Mouse (Mus musculus) stomach, postnatal 0 days (tissue): Measurements from ENCODE around the gene Rnasek. TPM values are rescaled to one million over a fixed set of nuclear protein-coding genes. Genes with fewer than 3 reads are reported as not detected.
A peak's percentile ranks its signal among the peaks of the same experiment; 100 is the strongest.

Experiments
- ATAC-seq: fragments of 200-750 bp; cut with Nextera tagmentation; 2 replicates; pipeline ENCODE4 v1.8.0; 2017; ENCODE audit not compliant: low FRiP score, low TSS enrichment
- DNase-seq: peaks from one replicate; pipeline ENCODE4 v3.0.0-alpha.2; 2016; ENCODE audit warnings: low spot score
- H3K27ac ChIP-seq: fragments of 300-500 bp; sonication (generic); replicated peaks from 2 replicates; pipeline ENCODE4 v1.5.1; 2014; ENCODE audit warnings: mild to moderate bottlenecking, control low read depth
- H3K27me3 ChIP-seq: fragments of 300-500 bp; sonication (generic); 2 replicates; pipeline ENCODE4 v1.6.1; 2014; ENCODE audit warnings: low read length; ENCODE audit not compliant: control insufficient read depth, insufficient read depth
- H3K36me3 ChIP-seq: fragments of 300-500 bp; sonication (generic); 2 replicates; pipeline ENCODE4 v1.6.1; 2014; ENCODE audit warnings: low read length, mixed read lengths; ENCODE audit not compliant: control insufficient read depth, insufficient read depth
- H3K4me1 ChIP-seq: fragments of 300-500 bp; sonication (generic); replicated peaks from 2 replicates; pipeline ENCODE4 v1.6.1; 2014; ENCODE audit warnings: antibody characterized with exemption; ENCODE audit not compliant: control insufficient read depth, insufficient read depth
- H3K4me2 ChIP-seq: fragments of 300-500 bp; sonication (generic); replicated peaks from 2 replicates; pipeline ENCODE4 v1.6.1; 2014; ENCODE audit warnings: low read depth, mild to moderate bottlenecking, control low read depth, moderate library complexity
- H3K4me3 ChIP-seq: fragments of 300-500 bp; sonication (generic); 2 replicates; pipeline ENCODE4 v1.5.1; 2014; ENCODE audit warnings: low read depth, low read length, control low read depth
- H3K9ac ChIP-seq: fragments of 300-500 bp; sonication (generic); 2 replicates; pipeline ENCODE4 v1.6.1; 2014; ENCODE audit warnings: mild to moderate bottlenecking, low read length, control low read depth, mixed read lengths
- H3K9me3 ChIP-seq: fragments of 300-500 bp; sonication (generic); 2 replicates; pipeline ENCODE4 v1.6.1; 2016; ENCODE audit warnings: low read length; ENCODE audit not compliant: control insufficient read depth
- CTCF ChIP-seq: IDR thresholded peaks from 2 replicates; pipeline ENCODE4 v1.5.1; 2016; ENCODE audit warnings: antibody characterized with exemption, low read depth, mild to moderate bottlenecking, moderate library complexity
- EP300 ChIP-seq: optimal IDR thresholded peaks from 2 replicates; pipeline ENCODE3; 2016; ENCODE audit warnings: antibody characterized with exemption
- WGBS: fragments of 180-500 bp; shearing (Covaris S2); extraction: QIAGEN DNeasy Blood & Tissue Kit; methylation state at CpG from one replicate; pipeline ENCODE4 v1.1.7; 2014; 5-methylcytosine and 5-hydroxymethylcytosine counted together
- polyA plus RNA-seq: library from polyadenylated mRNA; unstranded; fragments of >200 nt; fragmentation: Nextera tagmentation; extraction: Ambion mirVana; gene quantifications from 2 replicates; pipeline ENCODE4 v1.2.1, GENCODE M21; 2015

Rnasek gene
- polyA plus RNA-seq, 1 experiment from 2014 or later, result 326 TPM

DNA sequence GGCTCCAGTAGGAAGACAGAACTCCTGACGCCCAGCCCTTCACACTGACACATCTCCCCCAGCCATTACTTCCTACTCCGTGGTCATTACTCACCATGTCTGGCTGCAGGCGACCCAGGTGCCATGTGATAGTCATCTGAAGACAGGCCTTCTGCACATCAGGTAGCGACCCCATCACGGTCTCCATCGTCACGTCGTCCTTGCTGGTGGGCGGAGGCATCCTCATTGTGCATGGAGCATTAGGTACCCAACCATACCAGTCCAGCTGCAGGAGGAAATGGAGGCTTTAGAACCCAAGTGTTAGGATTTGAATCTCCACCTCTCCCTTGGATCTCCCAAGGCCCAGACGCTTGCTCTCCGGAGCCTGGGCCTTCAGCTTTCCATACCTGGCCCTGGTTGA, 2.9 kb upstream of the Rnasek start:
- ATAC-seq (no peak), DNase-seq (no peak)
- no peak overlapping the region for H3K9ac ChIP-seq
- H3K27me3 ChIP-seq, result no peaks in the 10 kb centered on the region
- no peak overlapping the region for H3K27ac ChIP-seq
- peaks cover 4% of the 10 kb centered on the region; the same call in 1 of the 2 replicates for H3K4me1 ChIP-seq
- H3K4me2 ChIP-seq, result no peak overlapping the region
- TF ChIP-seq EP300 (no peak), CTCF (no peak)
- no peak overlapping the region for H3K4me3 ChIP-seq
- WGBS, result 70% methylated on average over 11 of the region's 11 CpGs
- no peaks in the 10 kb centered on the region for H3K9me3 ChIP-seq
- no peaks in the 10 kb centered on the region for H3K36me3 ChIP-seq

DNA sequence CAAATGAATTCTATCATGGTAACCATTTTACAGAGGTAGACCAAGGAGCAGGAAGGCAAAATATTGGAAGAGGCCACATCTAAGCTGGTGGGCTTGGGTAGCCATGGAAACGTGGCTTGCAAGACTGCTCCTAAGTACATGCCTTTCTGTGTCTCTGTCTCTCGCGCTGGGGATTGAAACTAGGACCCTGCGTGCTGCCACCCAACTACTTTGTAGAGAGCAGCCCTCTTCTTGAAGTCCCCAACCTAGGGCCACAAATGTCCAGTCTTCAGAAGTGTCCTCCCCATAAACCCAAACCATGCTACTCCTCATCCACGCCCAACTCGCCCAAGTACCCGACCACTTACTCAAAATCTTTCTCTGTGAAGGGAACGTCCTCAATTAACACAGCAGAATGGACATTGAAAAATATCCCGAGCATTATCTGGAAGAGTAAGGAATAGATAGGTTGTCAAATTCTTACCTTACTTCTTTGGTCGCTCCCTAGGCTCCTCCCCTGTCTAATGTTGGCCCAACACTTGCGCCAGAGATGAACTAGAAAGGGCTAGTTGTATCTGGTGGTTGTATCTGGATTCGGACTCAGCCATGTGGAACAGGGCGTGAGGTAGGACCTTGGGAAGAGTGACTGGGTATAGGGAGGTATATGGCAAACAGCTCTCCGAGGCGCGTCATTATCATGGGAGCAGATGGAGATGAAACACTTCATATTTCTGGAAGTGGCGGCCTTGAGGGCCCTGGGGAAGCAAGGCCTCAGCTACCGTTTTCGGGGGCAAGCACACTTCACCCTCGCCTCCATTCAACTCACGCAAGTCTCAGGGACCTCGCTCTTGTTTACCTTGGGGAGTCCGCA, 826 bp downstream of the Rnasek start:
- H3K4me1 ChIP-seq, result peaks cover 4% of the 10 kb centered on the region; the same call in 1 of the 2 replicates
- WGBS, result 9% methylated on average over 23 of the region's 23 CpGs
- TF ChIP-seq EP300 (no peak), CTCF (no peak)
- H3K36me3 ChIP-seq, result no peaks in the 10 kb centered on the region
- H3K4me3 ChIP-seq, result peak overlapping the region; percentile 93
- H3K9me3 ChIP-seq, result no peaks in the 10 kb centered on the region
- H3K4me2 ChIP-seq, result peak overlapping the region; percentile 90
- peak overlapping the region; percentile 96 for H3K27ac ChIP-seq
- DNase-seq (no peak), ATAC-seq (no peak)
- H3K9ac ChIP-seq, result peak overlapping the region; percentile 94
- H3K27me3 ChIP-seq, result no peaks in the 10 kb centered on the region

DNA sequence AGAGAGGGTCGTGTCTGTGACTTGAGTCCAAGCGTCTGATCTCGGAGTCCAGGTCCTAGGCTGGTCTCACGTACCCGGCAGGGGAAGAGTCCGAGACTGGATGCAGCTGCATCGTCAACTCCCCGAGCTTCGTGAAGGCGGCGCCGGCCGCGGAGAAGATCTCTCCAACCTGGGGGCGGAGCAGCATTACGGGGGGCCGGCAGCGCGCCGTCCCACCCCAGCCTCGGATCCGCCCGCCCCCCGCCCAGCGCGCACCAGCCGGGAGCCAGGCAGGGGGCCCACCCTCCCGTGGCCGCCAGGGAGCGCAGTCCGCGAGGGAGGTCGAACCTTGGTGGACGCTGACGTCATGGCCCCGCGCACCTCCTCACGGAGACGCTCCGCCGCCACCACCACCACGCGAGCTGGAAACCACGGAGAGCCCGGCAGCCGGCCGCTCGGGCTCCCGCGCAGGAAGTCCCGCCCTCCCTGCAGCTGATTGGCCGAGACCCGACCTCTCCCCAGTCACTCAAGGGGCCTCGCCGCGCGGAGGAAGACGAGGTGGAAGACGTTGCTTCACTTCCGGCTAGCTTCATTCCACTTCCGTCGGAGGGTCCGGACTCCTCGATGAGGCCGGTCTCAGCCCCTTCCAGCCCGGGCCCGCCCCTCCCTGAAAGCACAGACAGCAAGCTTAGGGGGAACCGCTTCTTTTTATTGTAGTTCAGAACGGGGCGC, 2.0 kb downstream of the Rnasek start, which contains the start of gene 0610010K14Rik:
Gene 0610010K14Rik, minus strand, starts transcription at position 458 of the 711 bp plus-strand sequence.
- WGBS, result 1% methylated on average over 55 of the region's 70 CpGs

DNA sequence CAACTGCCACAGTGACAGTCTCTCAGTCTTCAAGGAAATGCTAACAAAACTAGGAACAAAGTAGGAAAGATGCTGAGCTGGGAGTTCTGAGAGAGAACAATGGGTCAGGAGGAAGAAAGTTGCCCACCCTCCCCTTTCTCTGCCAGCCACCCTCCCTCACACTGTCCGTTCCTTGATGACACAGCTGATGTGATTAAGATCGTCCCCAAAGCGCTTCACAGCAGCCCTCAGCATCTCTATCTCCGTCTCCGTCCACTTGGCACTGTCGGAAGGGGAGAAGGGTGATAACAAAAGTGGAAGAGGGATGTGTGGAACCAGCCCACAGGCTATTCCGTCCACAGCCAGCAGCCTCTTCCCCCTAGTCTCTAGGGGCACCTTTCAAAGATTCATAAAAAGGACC, 2.9 kb downstream of the Rnasek start:
- Histone ChIP-seq H3K4me3 (peak overlapping the region; percentile 93), H3K9ac (peak overlapping the region; percentile 94), H3K27me3 (no peaks in the 10 kb centered on the region), H3K4me1 (peaks cover 4% of the 10 kb centered on the region; the same call in 1 of the 2 replicates), H3K4me2 (peak overlapping the region; percentile 90), H3K27ac (peak overlapping the region; percentile 96; the same call in 1 of the 2 replicates), H3K9me3 (no peaks in the 10 kb centered on the region), H3K36me3 (no peaks in the 10 kb centered on the region)
- WGBS, result 36% methylated on average over 7 of the region's 7 CpGs
- TF ChIP-seq CTCF (no peak), EP300 (no peak)
- DNase-seq (no peak), ATAC-seq (no peak)

More for the DNA sequence above, 2.0 kb downstream of the Rnasek start, which contains the start of gene 0610010K14Rik:
- peak within 1 kb of the TSS; percentile 93 for H3K4me3 ChIP-seq
- H3K4me1 ChIP-seq, result peaks cover 4% of the 10 kb centered on the region; the same call in 1 of the 2 replicates
- H3K27ac ChIP-seq, result peak within 1 kb of the TSS; percentile 96
- no peaks in the 10 kb centered on the region for H3K9me3 ChIP-seq
- no peaks in the 10 kb centered on the region for H3K36me3 ChIP-seq
- ATAC-seq (peak; percentile 94), DNase-seq (peak; percentile 98)
- TF ChIP-seq EP300, result no peak
- TF ChIP-seq CTCF, result peak; percentile 77
- peak within 1 kb of the TSS; percentile 90 for H3K4me2 ChIP-seq
- H3K9ac ChIP-seq, result peak within 1 kb of the TSS; percentile 94
- no peaks in the 10 kb centered on the region for H3K27me3 ChIP-seq

DNA sequence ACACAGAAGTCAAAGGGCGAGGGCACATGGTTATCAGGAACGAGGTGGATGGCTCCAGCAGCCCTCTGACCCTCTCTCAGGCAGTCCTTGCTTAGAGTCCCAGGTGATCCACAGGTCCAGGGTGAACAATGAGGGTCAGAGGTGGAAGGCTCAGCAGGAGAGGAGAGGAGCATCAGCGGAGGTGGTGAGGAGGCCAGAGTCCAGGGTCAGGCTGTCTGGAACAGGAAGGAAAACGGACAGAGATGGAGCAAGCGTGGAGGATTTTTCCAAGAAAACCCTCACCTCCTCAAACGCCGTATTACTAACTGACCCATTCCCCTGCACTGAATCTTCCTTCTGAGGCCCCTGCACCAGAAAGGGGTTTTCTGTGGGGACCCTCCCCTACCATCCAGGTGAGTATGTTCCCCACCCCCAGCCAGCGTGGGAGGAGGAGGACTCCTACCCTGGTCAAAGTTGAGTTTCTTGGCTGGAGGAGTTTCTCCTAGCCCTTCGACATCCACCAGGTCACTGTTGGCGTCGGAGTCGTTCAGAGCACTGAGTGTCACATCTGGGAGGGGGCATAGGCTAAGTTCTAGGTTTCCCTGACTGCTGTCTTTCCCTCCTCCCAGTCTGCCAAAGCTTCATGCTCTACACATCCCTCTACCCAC, 4.3 kb downstream of the Rnasek start:
- no peak for DNase-seq
- TF ChIP-seq EP300 (no peak), CTCF (no peak)
- Histone ChIP-seq H3K4me3 (no peak overlapping the region), H3K9ac (no peak overlapping the region), H3K4me1 (peaks cover 2% of the 10 kb centered on the region; the same call in 1 of the 2 replicates), H3K27ac (no peak overlapping the region), H3K36me3 (no peaks in the 10 kb centered on the region), H3K4me2 (no peak overlapping the region), H3K9me3 (no peaks in the 10 kb centered on the region), H3K27me3 (no peaks in the 10 kb centered on the region)
- ATAC-seq, result no peak
- 87% methylated on average over 12 of the region's 12 CpGs for WGBS
